Mouse (Mus musculus): ENCODE results near the gene Armc3. TPM values are rescaled to one million over a fixed set of nuclear protein-coding genes. Genes with fewer than 3 reads are reported as not detected.

The Armc3 gene
- polyA plus RNA-seq, 1 experiment, result not detected

GRCm38 (mm10) chr2:19260399-19260798 lies 61.3 kb downstream of the Armc3 start:
- Histone ChIP-seq H3K79me2 (ENCODE audit: control insufficient read depth, insufficient read depth) (no peaks in the 10 kb centered on the region), H3K4me3 (ENCODE audit: insufficient read depth, poor library complexity, severe bottlenecking) (no peak overlapping the region), H3ac (ENCODE audit: control insufficient read depth, insufficient read length, low read depth) (no peak overlapping the region), H3K36me3 (ENCODE audit: control insufficient read depth, insufficient read depth) (no peaks in the 10 kb centered on the region), H3K79me3 (ENCODE audit: low read depth) (no peaks in the 10 kb centered on the region), H3K27me3 (ENCODE audit: control insufficient read depth, insufficient read depth, insufficient read length) (no peaks in the 10 kb centered on the region)
- TF ChIP-seq CTCF (IDR thresholded peaks at IDR 0.05; ENCODE audit: control insufficient read depth, insufficient read depth, insufficient read length), result no peak
- TF ChIP-seq USF1 (IDR thresholded peaks at IDR 0.05; ENCODE audit: low read depth), result no peak
- no peak for TF ChIP-seq CEBPB (IDR thresholded peaks at IDR 0.05; ENCODE audit: low read depth)
- TF ChIP-seq MYOD1 (IDR thresholded peaks at IDR 0.05; ENCODE audit: control insufficient read depth, insufficient read length, low read depth), result no peak
- no peak for TF ChIP-seq MYOG (IDR thresholded peaks at IDR 0.05; ENCODE audit: control insufficient read depth, extremely low read depth, insufficient read length)
- no peak for TF ChIP-seq FOSL1 (IDR thresholded peaks at IDR 0.05; ENCODE audit: insufficient read depth, low read length, poor library complexity, severe bottlenecking)
- TF ChIP-seq MAX (IDR thresholded peaks at IDR 0.05), result no peak

DNA sequence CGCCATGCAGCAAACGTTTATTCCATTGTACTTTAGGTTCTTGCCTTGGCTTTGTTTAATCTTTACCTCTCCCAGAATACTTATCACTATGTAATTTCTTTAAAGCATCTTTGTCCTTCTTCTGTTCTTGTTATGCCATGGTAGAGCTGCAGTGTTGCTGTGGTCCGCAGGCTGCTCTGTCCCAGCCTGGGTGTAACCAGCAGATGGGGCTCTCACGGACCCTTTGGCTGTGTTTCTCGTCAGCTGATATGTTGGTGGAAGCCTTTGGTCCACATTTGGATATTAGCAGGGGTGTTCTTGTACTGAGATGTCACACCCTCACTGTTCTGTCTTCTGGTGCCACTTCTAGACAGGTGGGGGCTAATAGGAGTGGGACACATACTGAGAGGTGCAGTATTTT lies 64.3 kb downstream of the Armc3 start:
- no peaks in the 10 kb centered on the region for H3K36me3 ChIP-seq (ENCODE audit: control insufficient read depth, insufficient read depth)
- H3K27me3 ChIP-seq (ENCODE audit: control insufficient read depth, insufficient read depth, insufficient read length), result no peaks in the 10 kb centered on the region
- TF ChIP-seq USF1 (IDR thresholded peaks at IDR 0.05; ENCODE audit: low read depth) (no peak), CEBPB (IDR thresholded peaks at IDR 0.05; ENCODE audit: low read depth) (no peak)
- no peak overlapping the region for H3K4me3 ChIP-seq (ENCODE audit: insufficient read depth, poor library complexity, severe bottlenecking)
- no peaks in the 10 kb centered on the region for H3K79me2 ChIP-seq (ENCODE audit: control insufficient read depth, insufficient read depth)
- no peaks in the 10 kb centered on the region for H3K79me3 ChIP-seq (ENCODE audit: low read depth)
- no peak overlapping the region for H3ac ChIP-seq (ENCODE audit: control insufficient read depth, insufficient read length, low read depth)

GRCm38 (mm10) chr2:19265834-19266233 lies 66.7 kb downstream of the Armc3 start:
- Histone ChIP-seq H3K79me2 (ENCODE audit: control insufficient read depth, insufficient read depth) (no peaks in the 10 kb centered on the region), H3K36me3 (ENCODE audit: control insufficient read depth, insufficient read depth) (no peaks in the 10 kb centered on the region), H3K27me3 (ENCODE audit: control insufficient read depth, insufficient read depth, insufficient read length) (no peaks in the 10 kb centered on the region), H3ac (ENCODE audit: control insufficient read depth, insufficient read length, low read depth) (no peak overlapping the region), H3K79me3 (ENCODE audit: low read depth) (no peaks in the 10 kb centered on the region), H3K4me3 (ENCODE audit: insufficient read depth, poor library complexity, severe bottlenecking) (no peak overlapping the region)
- TF ChIP-seq CTCF (IDR thresholded peaks at IDR 0.05; ENCODE audit: control insufficient read depth, insufficient read depth, insufficient read length) (no peak), MYOD1 (IDR thresholded peaks at IDR 0.05; ENCODE audit: control insufficient read depth, insufficient read length, low read depth) (no peak), FOSL1 (IDR thresholded peaks at IDR 0.05; ENCODE audit: insufficient read depth, low read length, poor library complexity, severe bottlenecking) (no peak), CEBPB (IDR thresholded peaks at IDR 0.05; ENCODE audit: low read depth) (no peak), USF1 (IDR thresholded peaks at IDR 0.05; ENCODE audit: low read depth) (no peak), MYOG (IDR thresholded peaks at IDR 0.05; ENCODE audit: control insufficient read depth, extremely low read depth, insufficient read length) (no peak), MAX (IDR thresholded peaks at IDR 0.05) (no peak)

DNA sequence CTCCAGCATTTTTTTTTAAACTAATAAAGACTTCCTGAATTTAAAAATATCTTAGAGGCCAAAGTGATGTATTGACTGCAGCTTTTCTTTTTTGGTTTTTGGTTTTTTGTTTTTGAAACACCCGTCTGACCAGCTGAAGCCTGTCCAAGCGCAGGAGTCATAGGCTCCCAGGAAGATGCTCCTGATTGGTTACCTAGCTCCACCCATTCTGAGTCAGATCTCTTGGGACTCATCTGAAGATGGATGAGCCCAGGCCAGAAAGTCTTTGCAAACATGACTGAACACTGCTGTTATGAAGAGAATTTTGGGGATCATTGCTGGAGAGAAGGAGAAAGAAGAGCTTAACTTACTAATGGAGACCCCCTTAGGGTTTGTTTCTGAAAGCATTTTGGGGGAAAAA lies 68.3 kb downstream of the Armc3 start:
- no peaks in the 10 kb centered on the region for H3K79me3 ChIP-seq (ENCODE audit: low read depth)
- H3K4me3 ChIP-seq (ENCODE audit: insufficient read depth, poor library complexity, severe bottlenecking), result no peak overlapping the region
- TF ChIP-seq MAX (IDR thresholded peaks at IDR 0.05), result no peak
- TF ChIP-seq FOSL1 (IDR thresholded peaks at IDR 0.05; ENCODE audit: insufficient read depth, low read length, poor library complexity, severe bottlenecking), result no peak
- no peak for TF ChIP-seq MYOD1 (IDR thresholded peaks at IDR 0.05; ENCODE audit: control insufficient read depth, insufficient read length, low read depth)
- TF ChIP-seq CTCF (IDR thresholded peaks at IDR 0.05; ENCODE audit: control insufficient read depth, insufficient read depth, insufficient read length), result no peak
- no peak for TF ChIP-seq CEBPB (IDR thresholded peaks at IDR 0.05; ENCODE audit: low read depth)
- no peak for TF ChIP-seq USF1 (IDR thresholded peaks at IDR 0.05; ENCODE audit: low read depth)
- TF ChIP-seq MYOG (IDR thresholded peaks at IDR 0.05; ENCODE audit: control insufficient read depth, extremely low read depth, insufficient read length), result no peak
- H3ac ChIP-seq (ENCODE audit: control insufficient read depth, insufficient read length, low read depth), result no peak overlapping the region
- no peaks in the 10 kb centered on the region for H3K36me3 ChIP-seq (ENCODE audit: control insufficient read depth, insufficient read depth)
- H3K79me2 ChIP-seq (ENCODE audit: control insufficient read depth, insufficient read depth), result no peaks in the 10 kb centered on the region
- no peaks in the 10 kb centered on the region for H3K27me3 ChIP-seq (ENCODE audit: control insufficient read depth, insufficient read depth, insufficient read length)

DNA sequence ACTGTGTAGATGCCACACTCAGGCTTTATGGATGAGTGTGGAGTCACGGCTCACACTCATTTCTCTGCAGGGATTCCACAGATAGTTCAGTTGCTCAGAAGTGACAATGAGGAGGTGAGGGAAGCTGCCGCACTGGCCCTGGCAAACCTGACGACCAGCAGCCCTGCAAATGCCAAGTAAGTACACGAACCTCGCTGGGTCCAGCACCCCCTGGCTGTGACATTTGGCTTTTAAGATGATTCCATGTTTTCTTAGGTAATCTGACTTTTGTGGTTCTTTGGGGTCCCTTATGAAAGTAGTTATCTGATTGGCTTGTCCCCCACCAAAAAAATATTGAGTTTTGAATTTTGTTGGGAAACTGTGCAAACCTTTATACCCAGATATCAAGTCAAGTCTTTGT lies 70.9 kb downstream of the Armc3 start:
- no peaks in the 10 kb centered on the region for H3K79me2 ChIP-seq (ENCODE audit: control insufficient read depth, insufficient read depth)
- no peak for TF ChIP-seq MYOD1 (IDR thresholded peaks at IDR 0.05; ENCODE audit: control insufficient read depth, insufficient read length, low read depth)
- no peak for TF ChIP-seq CTCF (IDR thresholded peaks at IDR 0.05; ENCODE audit: control insufficient read depth, insufficient read depth, insufficient read length)
- TF ChIP-seq MAX (IDR thresholded peaks at IDR 0.05), result no peak
- TF ChIP-seq FOSL1 (IDR thresholded peaks at IDR 0.05; ENCODE audit: insufficient read depth, low read length, poor library complexity, severe bottlenecking), result no peak
- H3K4me3 ChIP-seq (ENCODE audit: insufficient read depth, poor library complexity, severe bottlenecking), result no peak overlapping the region
- H3K27me3 ChIP-seq (ENCODE audit: control insufficient read depth, insufficient read depth, insufficient read length), result no peaks in the 10 kb centered on the region
- H3K79me3 ChIP-seq (ENCODE audit: low read depth), result no peaks in the 10 kb centered on the region
- H3ac ChIP-seq (ENCODE audit: control insufficient read depth, insufficient read length, low read depth), result no peak overlapping the region
- H3K36me3 ChIP-seq (ENCODE audit: control insufficient read depth, insufficient read depth), result no peaks in the 10 kb centered on the region

- TF ChIP-seq MYOG (IDR thresholded peaks at IDR 0.05; ENCODE audit: control insufficient read depth, extremely low read depth, insufficient read length) (no peak), CEBPB (IDR thresholded peaks at IDR 0.05; ENCODE audit: low read depth) (no peak), CTCF (IDR thresholded peaks at IDR 0.05; ENCODE audit: control insufficient read depth, insufficient read depth, insufficient read length) (no peak), MYOD1 (IDR thresholded peaks at IDR 0.05; ENCODE audit: control insufficient read depth, insufficient read length, low read depth) (no peak), MAX (IDR thresholded peaks at IDR 0.05) (no peak), FOSL1 (IDR thresholded peaks at IDR 0.05; ENCODE audit: insufficient read depth, low read length, poor library complexity, severe bottlenecking) (no peak), USF1 (IDR thresholded peaks at IDR 0.05; ENCODE audit: low read depth) (no peak)
- Histone ChIP-seq H3K79me2 (ENCODE audit: control insufficient read depth, insufficient read depth) (no peaks in the 10 kb centered on the region), H3K4me3 (ENCODE audit: insufficient read depth, poor library complexity, severe bottlenecking) (no peak overlapping the region), H3K36me3 (ENCODE audit: control insufficient read depth, insufficient read depth) (no peaks in the 10 kb centered on the region), H3K27me3 (ENCODE audit: control insufficient read depth, insufficient read depth, insufficient read length) (no peaks in the 10 kb centered on the region), H3K79me3 (ENCODE audit: low read depth) (no peaks in the 10 kb centered on the region), H3ac (ENCODE audit: control insufficient read depth, insufficient read length, low read depth) (no peak overlapping the region)
Observed at GRCm38 (mm10) chr2:19270709-19271120, 71.6 kb downstream of the Armc3 start.

Measured in C2C12 (cell line).